Mouse (Mus musculus) lung, postnatal 25 days (tissue): ENCODE results near the gene Vmn1r214.
A peak's percentile ranks its signal among the peaks of the same experiment; 100 is the strongest.

Experiments
- DNase-seq: peaks from one replicate; pipeline ENCODE4 v3.0.0; 2022; ENCODE audit warnings: low spot score

Vmn1r214 gene

DNA sequence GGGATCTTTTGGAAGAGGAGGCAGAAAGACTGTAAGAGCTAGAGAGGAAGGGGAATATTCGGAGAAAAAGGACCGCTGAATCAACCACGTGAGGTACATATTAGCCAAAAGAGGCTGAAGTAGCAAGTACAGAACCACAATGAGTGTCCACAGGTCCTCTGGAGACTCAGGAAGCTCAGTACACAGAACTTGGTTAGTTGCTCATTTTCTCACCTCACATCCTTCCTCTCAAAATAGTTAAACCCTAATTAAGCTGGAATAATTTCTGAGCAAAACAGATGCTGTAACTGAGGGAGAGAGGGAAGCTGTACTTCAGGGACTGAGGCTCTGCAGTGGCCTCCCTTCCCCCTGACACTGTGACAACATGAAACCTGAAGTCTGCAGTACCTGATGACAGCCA, at the start of gene Vmn1r214:
Vmn1r214 (plus strand) TSS at position 301 of the 400 bp plus-strand sequence.
- no peak for DNase-seq

GRCm38 (mm10) chr13:22990214-22990891, 39.9 kb upstream of the Vmn1r214 start:
- peak; percentile 47 for DNase-seq

- no peak for DNase-seq
These were observed 38.0 kb upstream of the Vmn1r214 start for GRCm38 (mm10) chr13:22992178-22992700.

DNA sequence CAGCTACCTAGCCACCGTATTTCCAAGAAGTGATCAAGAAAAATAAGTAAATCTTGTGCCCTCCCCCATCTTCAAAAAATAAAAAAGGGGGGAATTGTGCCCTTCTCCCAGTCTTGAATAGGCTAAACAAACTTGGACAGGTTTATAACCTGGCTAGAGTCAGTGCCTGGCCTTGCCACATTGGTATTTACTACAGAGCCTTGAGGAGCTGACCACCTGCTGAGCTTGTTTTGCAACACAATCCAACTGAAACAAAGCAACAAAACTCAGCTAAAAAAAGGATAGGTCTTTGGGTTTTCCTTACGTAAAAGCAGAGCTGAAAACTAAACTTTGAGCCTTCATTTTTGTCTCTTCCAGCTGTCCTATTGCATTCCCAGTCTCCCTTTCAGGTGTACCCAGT, 37.5 kb upstream of the Vmn1r214 start:
- no peak for DNase-seq

GRCm38 (mm10) chr13:23007356-23007755, 22.9 kb upstream of the Vmn1r214 start, which contains the start of gene Vmn1r213:
Vmn1r213 (plus strand) TSS chr13:23007656.
- no peak for DNase-seq

GRCm38 (mm10) chr13:23018158-23018557, 12.1 kb upstream of the Vmn1r214 start:
- DNase-seq, result no peak

- DNase-seq, result no peak
These were observed 5.4 kb upstream of the Vmn1r214 start for GRCm38 (mm10) chr13:23024812-23025211.

DNA sequence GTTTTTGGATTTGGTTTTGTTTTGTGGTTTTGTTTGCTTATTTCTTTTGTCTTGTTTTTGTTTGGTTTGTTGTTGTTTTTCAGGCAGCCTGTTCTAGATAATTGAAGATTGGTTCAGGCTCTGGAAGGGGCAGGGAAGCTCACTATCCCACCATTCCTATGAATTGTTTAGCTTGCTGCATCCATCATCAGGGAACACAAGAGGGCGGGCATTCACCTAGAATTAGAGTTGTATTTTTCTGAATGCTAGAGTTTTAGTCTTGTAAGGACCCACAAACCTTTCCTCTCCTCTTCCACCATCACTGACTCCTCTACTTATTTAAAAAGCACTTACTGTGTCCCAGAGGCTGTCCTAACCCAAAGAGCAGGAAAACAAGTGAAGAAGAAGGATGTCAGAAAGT, 27.6 kb downstream of the Vmn1r214 start:
- DNase-seq, result no peak

- DNase-seq, result no peak
These were observed 37.5 kb downstream of the Vmn1r214 start, which contains the start of gene Vmn1r215 for GRCm38 (mm10) chr13:23067725-23068124. Vmn1r215 (plus strand) TSS chr13:23068025.

DNA sequence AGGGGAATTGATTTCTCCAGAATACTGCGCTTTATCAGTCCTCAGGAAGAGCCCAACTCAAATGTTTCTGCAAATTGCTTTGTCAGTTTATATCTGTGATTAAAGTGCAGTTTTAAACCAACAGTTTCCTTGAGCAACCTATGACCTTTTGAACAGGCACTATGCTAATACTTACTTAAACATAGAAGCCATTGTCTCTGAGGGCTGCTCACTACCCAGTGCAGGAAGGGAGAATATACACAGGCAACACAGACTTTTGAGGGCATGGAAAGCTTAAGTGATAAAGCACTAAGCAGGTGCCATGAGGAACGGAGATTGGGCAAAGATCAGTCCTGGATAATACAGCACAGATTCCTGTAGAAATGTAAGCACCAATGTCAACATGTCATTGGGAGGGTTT, 39.1 kb downstream of the Vmn1r214 start:
- no peak for DNase-seq
